Mouse (Mus musculus) lung, adult 2 months (tissue): ENCODE data around the gene Cd24a. TPM values are rescaled to one million over a fixed set of nuclear protein-coding genes. Genes with fewer than 3 reads are reported as not detected.

Experiments used
- DNase-seq: peaks from one replicate; pipeline ENCODE4 v3.0.0; 2022
- H3K4me1 ChIP-seq: fragments of 200-500 bp; 2 replicates; pipeline ENCODE4 v1.6.1; 2011; ENCODE audit warnings: low read length; ENCODE audit not compliant: control insufficient read depth, insufficient read depth
- H3K4me3 ChIP-seq: fragments of 200-500 bp; replicated peaks from 2 replicates; pipeline ENCODE3; 2011; ENCODE audit warnings: low read depth, mild to moderate bottlenecking, control low read depth, low read length; ENCODE audit errors: extremely low read depth
- CTCF ChIP-seq: fragments of 200-500 bp; IDR thresholded peaks from 2 replicates; pipeline ENCODE4 v1.5.1; 2011; ENCODE audit warnings: mild to moderate bottlenecking, low read length, control low read depth; ENCODE audit not compliant: insufficient read depth
- POLR2A ChIP-seq: fragments of 200-500 bp; IDR thresholded peaks from 2 replicates; pipeline ENCODE4 v1.6.1; 2011; ENCODE audit warnings: low read depth, mild to moderate bottlenecking, control low read depth, low read length, borderline replicate concordance; ENCODE audit errors: extremely low read depth
- WGBS: fragments of 180-500 bp; shearing (Covaris S2); methylation state at CpG from one replicate; pipeline ENCODE4 v1.1.7; 2018; 5-methylcytosine and 5-hydroxymethylcytosine counted together
- polyA plus RNA-seq: library from polyadenylated mRNA; depleted of rRNA; stranded (reverse); fragments of >200 nt; gene quantifications from 2 replicates; pipeline ENCODE4 v1.2.3, GENCODE M21; 2012; rRNA removed

The Cd24a gene
- polyA plus RNA-seq, 1 experiment, result 239 TPM

DNA sequence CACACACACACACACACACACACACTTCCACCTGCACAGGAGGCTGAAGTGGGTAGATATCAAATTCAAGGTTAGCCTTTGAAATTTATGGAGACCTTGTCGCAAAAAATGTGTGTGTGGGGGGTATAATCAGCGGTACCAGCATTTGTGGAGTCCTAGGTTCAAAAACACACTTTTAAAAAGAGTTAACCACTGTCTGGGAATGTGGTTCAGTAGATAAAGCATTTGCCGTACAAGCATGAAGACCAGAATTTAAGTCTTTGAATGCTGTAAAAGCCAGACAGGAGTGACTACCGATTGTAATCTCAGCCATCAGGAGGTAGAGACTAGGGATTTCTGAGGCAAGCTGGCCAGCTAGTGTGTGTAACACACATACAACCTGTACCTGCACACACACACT is 55.0 kb downstream of the Cd24a start:
- no peak overlapping the region for H3K4me3 ChIP-seq
- WGBS, result 88% methylated on average over 4 of the region's 4 CpGs
- H3K4me1 ChIP-seq, result no peaks in the 10 kb centered on the region
- TF ChIP-seq POLR2A, result no peak
- TF ChIP-seq CTCF, result no peak
- DNase-seq, result no peak

Other genes starting within 250 kb of the Cd24a start
- gene Bend3, start 99.5 kb upstream of the Cd24a start, polyA plus RNA-seq, result 3.1 and 4.0 TPM in 2 replicates
- 44.3 and 73.8 TPM in 2 replicates for gene Gm9803, start 54.2 kb upstream of the Cd24a start, polyA plus RNA-seq
- gene 1700021F05Rik, start 37.3 kb upstream of the Cd24a start, polyA plus RNA-seq, result 3.1 and 7.1 TPM in 2 replicates